Mouse (Mus musculus) cerebellum, postnatal 4 days (tissue): Measurements from ENCODE around the gene Gm28539.
"Not testable (repeated sequence)": the region's sequence is repeated elsewhere in the genome, so short reads cannot be mapped to it uniquely, and the experiment has no call there.

Experiments
- DNase-seq, 2 experiments: peaks; one replicate each; pipeline ENCODE4 v3.0.0; 2022; ENCODE audit warnings: low spot score in 2 of 2, mixed read lengths in 1 of 2

Gm28539 gene

DNA sequence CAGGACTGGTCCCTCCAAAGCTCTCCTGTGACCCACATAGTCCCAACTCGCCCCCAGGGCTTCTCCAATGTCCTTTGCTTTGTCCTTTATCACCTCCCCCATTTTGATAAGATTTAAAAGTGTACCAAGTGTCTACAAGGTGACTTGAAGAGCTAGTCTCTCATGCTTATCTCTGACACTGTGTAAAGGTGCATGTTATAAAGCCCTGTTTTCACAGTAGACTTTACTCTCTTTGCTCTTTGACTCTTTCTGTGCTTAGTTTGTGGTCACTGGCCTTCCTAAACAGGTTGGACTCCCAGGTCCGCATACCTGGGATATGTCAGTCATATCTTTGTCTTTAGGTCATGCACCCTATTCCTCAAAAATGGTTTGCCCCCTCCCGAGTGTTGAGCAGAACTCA is 118.7 kb downstream of the Gm28539 start:
- no peak for DNase-seq

DNA sequence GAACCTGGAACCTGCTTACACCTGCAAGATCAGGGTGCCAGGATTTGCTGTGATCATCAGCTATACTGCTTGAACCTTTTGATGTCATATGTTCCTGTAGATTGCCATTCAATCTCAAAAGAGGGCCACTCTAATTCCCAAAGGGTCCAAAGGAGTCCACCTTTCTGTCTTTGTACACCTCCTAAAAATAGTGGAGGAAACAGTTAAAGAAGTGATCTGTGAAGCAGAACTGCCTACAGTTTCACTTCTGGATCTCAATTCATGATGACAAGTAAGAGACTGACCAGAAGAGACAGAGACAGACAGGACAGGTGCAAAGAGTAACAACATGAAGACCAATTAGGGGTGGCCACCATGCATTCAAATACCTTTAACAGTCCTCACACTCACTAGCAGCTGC is 127.1 kb downstream of the Gm28539 start:
- no peak for DNase-seq

DNA sequence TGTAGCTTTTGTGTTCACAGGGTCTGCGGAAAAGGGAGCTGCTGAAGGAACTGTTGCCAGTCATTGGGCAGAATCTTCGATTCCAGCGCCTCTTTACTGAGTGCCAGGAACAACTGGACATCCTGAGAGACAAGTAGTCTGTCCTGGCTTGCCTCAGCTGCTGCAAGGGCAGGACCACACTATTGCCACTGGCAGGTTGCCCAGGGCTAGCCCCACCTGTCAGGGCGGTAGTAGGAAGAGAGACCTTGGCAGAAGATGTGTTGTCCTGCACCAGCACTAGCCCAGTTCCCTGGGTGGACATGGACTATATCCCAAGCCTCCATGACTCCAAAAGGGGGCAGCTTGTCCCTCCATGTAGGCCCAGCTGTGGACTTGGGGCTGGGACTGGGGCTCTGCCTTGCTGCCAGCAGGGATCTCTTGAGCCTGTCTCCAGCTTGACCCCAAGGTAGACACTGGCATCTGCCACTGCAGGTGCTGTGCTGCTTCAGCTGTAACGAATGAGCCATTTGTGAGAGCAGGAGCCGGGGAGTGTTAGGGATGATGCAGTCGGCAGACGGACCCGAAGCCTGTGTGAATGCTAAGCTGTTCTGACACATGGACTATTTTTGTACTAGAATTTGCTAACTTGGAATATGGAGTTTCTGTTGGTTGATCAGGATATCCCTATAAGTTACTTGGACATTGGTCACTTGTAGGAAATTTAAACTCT is 133.2 kb downstream of the Gm28539 start:
- DNase-seq, result no peak

DNA sequence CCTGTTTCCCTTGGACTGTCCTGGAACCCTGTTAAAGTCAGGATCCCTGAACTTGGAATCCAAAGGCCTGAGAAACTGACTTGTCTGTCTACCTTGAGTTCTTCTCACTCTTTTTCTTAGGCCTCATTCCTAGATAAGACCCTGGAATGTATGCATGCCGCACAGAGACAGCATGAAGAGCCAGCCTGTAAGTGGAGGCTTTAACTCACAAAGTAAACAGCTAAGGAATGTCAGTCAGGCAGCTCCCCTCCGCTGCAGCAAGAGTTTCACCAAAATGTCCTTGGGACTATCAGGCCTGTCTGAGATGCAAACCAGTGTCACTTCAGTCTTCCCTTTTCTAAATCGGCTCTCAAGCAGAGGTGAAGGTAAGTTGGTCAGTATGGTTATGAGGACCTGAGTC is 134.5 kb downstream of the Gm28539 start:
- no peak for DNase-seq

DNA sequence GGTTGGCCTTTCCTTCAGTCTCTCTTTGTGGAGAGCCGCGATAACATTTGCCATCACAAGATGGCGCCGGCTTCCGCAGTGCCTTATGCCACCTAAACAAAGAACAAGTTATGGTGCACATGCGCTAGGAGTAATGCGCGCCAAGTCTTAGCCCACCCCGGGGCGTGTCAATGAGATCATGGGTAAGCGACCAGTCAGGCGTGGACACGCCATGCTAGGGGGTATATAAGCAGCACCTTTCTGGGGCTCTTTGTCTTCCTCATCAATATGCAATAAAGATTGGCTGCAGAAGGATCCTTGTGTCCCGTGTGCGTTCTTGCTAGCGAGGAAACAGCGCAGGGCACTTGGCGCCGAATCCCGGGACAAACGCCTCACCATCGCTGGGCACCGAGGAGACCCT is 139.3 kb downstream of the Gm28539 start:
- DNase-seq, result not testable (repeated sequence)

DNA sequence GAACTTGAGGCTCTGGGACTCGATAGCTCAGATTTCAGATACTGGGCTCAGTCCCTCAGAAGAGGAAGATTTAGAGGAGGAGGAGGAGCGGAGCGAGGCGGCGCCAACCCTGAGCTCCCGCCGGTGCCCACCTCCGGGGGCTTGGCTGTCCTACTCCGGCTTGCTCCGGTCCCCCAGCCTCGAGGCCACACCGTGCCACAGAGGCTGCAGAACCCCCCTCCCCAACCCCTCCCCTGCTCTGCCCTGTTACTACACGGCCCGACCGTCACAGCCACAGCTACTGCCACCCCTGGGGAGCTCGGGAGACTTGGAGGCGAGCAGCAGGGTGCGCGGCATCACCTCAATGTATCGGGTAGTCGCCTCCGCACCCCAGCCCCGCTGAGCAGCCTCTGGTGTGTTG is 139.9 kb downstream of the Gm28539 start:
- no peak for DNase-seq

DNA sequence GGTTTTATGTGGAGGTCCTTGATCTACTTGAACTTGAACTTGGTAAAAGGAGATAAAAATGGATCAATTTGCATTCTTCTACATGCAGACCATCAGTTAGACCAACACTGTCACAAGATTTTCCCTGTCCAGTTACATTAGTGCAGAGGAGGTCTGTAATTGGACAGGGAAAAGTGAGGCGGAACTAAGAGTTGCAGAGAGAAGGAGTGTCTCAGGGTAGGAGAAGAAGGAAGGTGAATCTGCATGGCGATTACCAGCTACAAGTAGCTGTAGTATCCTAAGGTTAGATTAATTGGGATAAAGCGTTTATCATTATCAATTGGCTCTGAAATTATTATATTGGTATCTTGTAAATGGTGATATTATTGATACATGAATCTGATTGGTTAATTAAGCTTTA is 150.0 kb downstream of the Gm28539 start:
- DNase-seq, result no peak

DNA sequence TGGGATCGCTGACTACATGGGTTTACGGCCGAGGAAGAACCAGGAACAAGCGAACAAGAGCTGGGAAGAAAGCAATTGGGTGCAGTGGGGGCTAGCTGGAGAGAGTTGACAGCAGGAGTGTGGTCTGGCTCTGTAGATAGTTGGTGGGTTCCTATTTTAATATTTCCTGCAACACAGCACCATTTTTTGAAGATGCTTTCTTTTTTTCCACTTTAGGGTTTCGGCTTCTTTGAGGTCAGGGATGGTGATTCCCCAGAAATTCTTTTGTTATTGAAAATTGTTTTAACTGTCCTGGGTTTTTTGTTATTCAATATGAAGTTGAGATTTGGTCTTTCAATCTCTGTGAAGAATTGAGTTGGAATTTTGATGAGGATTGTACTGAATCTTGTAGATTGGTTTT is 150.5 kb downstream of the Gm28539 start:
- DNase-seq, result no peak

DNA sequence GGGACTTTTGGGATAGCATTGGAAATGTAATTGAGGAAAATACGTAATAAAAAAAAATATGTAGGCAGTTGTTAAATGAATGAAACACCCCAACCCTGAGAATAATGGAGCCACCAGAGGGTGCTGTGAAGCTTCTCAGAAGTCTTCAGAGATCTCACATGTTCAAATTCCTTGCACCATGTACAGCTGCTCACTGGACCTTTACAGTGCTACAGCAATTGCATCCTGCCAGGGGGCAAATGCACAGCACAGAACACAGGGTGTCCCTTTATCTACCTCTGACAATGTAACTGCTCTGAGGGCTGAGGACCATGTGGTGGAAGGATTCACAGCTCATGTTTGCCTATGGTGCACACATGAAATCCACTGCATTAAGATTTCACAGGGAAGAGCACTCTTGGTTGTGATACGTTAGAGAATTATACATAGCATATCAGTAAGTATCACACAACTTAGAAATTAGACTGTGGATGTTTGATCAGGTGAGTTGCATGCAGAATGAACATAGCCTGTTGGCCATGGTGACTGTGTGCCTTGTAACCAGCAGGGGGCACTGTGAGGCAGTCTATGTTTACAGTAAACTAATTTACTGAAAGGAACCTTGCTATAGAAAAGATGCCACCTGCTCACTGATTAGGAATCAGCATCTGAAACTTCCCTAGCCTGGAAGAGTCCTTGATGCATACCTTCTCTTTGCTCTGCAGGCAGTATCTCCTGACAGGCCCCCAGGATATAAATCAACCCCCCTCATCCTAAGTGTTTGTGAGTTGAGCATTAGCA is 166.4 kb downstream of the Gm28539 start:
- DNase-seq, result not testable (repeated sequence)

DNA sequence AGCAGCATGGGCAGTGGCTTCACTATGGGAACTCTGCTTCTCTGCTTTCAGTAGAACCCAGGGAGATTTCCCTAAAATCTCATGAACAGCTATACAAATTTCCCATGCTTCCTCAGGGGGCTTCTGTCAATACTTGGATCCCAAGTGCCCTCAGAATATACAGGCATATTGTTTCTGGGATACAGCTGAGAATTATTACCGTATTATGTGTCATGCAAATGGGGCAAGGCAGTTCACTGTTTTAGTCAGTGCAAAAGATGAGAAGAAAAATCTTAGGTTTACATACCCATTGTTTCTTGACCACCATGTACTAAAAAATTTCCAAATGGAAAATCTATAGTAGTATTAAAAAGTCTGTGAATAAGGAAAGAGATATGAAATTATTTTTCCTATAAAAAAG is 167.4 kb downstream of the Gm28539 start:
- DNase-seq, result no peak

DNA sequence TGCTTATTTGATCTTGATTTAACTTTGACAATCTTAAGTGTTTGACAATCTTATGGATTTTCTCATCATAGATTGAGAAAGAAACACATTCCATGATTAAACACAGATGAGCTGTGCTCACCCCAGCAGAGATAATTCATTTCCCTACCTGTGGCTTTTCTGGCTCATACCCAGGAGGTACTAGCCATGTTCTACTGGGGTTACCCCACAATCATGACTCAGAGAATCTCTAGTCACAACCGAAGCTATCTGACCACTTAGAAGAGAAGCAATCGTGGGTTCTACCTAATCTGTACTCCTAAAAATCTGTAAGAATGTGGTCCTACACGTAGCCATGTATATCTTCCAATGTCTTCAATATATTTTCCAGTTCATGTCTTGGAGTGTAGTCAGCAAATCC is 168.9 kb downstream of the Gm28539 start:
- no peak for DNase-seq
